Mouse (Mus musculus) embryonic facial prominence, embryonic 12.5 days (tissue): ENCODE measurements around the gene Oas1e. TPM values are rescaled to one million over a fixed set of nuclear protein-coding genes. Genes with fewer than 3 reads are reported as not detected.
"Not testable (repeated sequence)": the region's sequence is repeated elsewhere in the genome, so short reads cannot be mapped to it uniquely, and the experiment has no call there.

Source experiments
- ATAC-seq: fragments of 200-750 bp; cut with Nextera tagmentation; 2 replicates; pipeline ENCODE4 v1.8.0; 2017; ENCODE audit not compliant: insufficient number of reproducible peaks, insufficient read depth, low FRiP score, low TSS enrichment
- H3K27ac ChIP-seq: fragments of 300-500 bp; sonication (generic); 2 replicates; pipeline ENCODE4 v1.5.1; 2016; ENCODE audit warnings: mild to moderate bottlenecking
- H3K27me3 ChIP-seq: fragments of 300-500 bp; sonication (generic); 2 replicates; pipeline ENCODE4 v1.6.1; 2016; ENCODE audit warnings: mild to moderate bottlenecking, moderate library complexity
- H3K36me3 ChIP-seq: fragments of 300-500 bp; sonication (generic); 2 replicates; pipeline ENCODE4 v1.6.1; 2016; ENCODE audit warnings: mild to moderate bottlenecking
- H3K4me1 ChIP-seq: fragments of 300-500 bp; sonication (generic); 2 replicates; pipeline ENCODE4 v1.6.1; 2016
- H3K4me2 ChIP-seq: fragments of 300-500 bp; sonication (generic); replicated peaks from 2 replicates; pipeline ENCODE4 v1.6.1; 2016; ENCODE audit warnings: mild to moderate bottlenecking, moderate library complexity
- H3K4me3 ChIP-seq: fragments of 300-500 bp; sonication (generic); 2 replicates; pipeline ENCODE4 v1.5.1; 2016; ENCODE audit warnings: mild to moderate bottlenecking
- H3K9ac ChIP-seq: fragments of 300-500 bp; sonication (generic); 2 replicates; pipeline ENCODE4 v1.6.1; 2016; ENCODE audit warnings: mild to moderate bottlenecking, moderate library complexity
- H3K9me3 ChIP-seq: fragments of 300-500 bp; sonication (generic); 2 replicates; pipeline ENCODE4 v1.6.1; 2016; ENCODE audit warnings: mild to moderate bottlenecking, moderate library complexity
- WGBS: fragments of 180-500 bp; shearing (Covaris S2); methylation state at CpG from one replicate; pipeline ENCODE4 v1.1.7; 2016; 5-methylcytosine and 5-hydroxymethylcytosine counted together
- polyA plus RNA-seq: library from polyadenylated mRNA; unstranded; fragments of >200 nt; fragmentation: Nextera tagmentation; extraction: Ambion mirVana; gene quantifications from 2 replicates; pipeline ENCODE4 v1.2.1, GENCODE M21; 2016

Gene Oas1e
- polyA plus RNA-seq = not detected in 2 replicates

GRCm38 (mm10) chr5:120795480-120796034 lies at the start of gene Oas1e:
TSS of gene Oas1e (minus strand) at chr5:120795530.
- H3K27me3 ChIP-seq, H3K9me3 ChIP-seq, H3K4me1 ChIP-seq, H3K9ac ChIP-seq, H3K4me3 ChIP-seq, H3K27ac ChIP-seq, ATAC-seq, H3K4me2 ChIP-seq, H3K36me3 ChIP-seq: not testable (repeated sequence)
- 67% methylated on average over 9 of the region's 9 CpGs for WGBS

GRCm38 (mm10) chr5:120844713-120845112 lies 49.4 kb upstream of the Oas1e start:
- H3K27ac ChIP-seq = no peak overlapping the region
- no peak overlapping the region for H3K4me3 ChIP-seq
- H3K4me1 ChIP-seq = no peaks in the 10 kb centered on the region
- H3K4me2 ChIP-seq = no peak overlapping the region
- H3K9ac ChIP-seq = no peak overlapping the region
- WGBS = 85% methylated on average over 3 of the region's 3 CpGs
- H3K36me3 ChIP-seq = no peaks in the 10 kb centered on the region
- no peak for ATAC-seq
- no peaks in the 10 kb centered on the region for H3K9me3 ChIP-seq
- no peaks in the 10 kb centered on the region for H3K27me3 ChIP-seq

GRCm38 (mm10) chr5:120836731-120837585 lies 41.6 kb upstream of the Oas1e start:
- ATAC-seq = no peak
- WGBS = 8% methylated on average over 8 of the region's 8 CpGs
- H3K27ac ChIP-seq = no peak overlapping the region
- no peak overlapping the region for H3K9ac ChIP-seq
- no peaks in the 10 kb centered on the region for H3K9me3 ChIP-seq
- no peak overlapping the region for H3K4me3 ChIP-seq
- H3K4me1 ChIP-seq = peaks cover 4% of the 10 kb centered on the region; the same call in 1 of the 2 replicates
- no peaks in the 10 kb centered on the region for H3K36me3 ChIP-seq
- H3K4me2 ChIP-seq = no peak overlapping the region
- H3K27me3 ChIP-seq = peaks cover 5% of the 10 kb centered on the region; the same call in 1 of the 2 replicates

- H3K9me3 ChIP-seq = no peaks in the 10 kb centered on the region
- no peak overlapping the region for H3K9ac ChIP-seq
- no peak overlapping the region for H3K27ac ChIP-seq
- 20% methylated on average over 17 of the region's 17 CpGs for WGBS
- no peak overlapping the region for H3K4me2 ChIP-seq
- peaks cover 4% of the 10 kb centered on the region; the same call in 1 of the 2 replicates for H3K4me1 ChIP-seq
- H3K36me3 ChIP-seq = no peaks in the 10 kb centered on the region
- ATAC-seq = no peak
- no peak overlapping the region for H3K4me3 ChIP-seq
- H3K27me3 ChIP-seq = peaks cover 5% of the 10 kb centered on the region; the same call in 1 of the 2 replicates
Measured at GRCm38 (mm10) chr5:120833335-120834280, 38.3 kb upstream of the Oas1e start.

- no peak overlapping the region for H3K9ac ChIP-seq
- H3K4me2 ChIP-seq = no peak overlapping the region
- no peak overlapping the region for H3K27ac ChIP-seq
- no peak for ATAC-seq
- H3K27me3 ChIP-seq = peaks cover 1% of the 10 kb centered on the region; the same call in 1 of the 2 replicates
- 82% methylated on average over 4 of the region's 4 CpGs for WGBS
- no peak overlapping the region for H3K4me3 ChIP-seq
- H3K9me3 ChIP-seq = no peaks in the 10 kb centered on the region
- H3K36me3 ChIP-seq = no peaks in the 10 kb centered on the region
- peaks cover 4% of the 10 kb centered on the region; the same call in 1 of the 2 replicates for H3K4me1 ChIP-seq
Measured at GRCm38 (mm10) chr5:120831031-120831430, 35.7 kb upstream of the Oas1e start.

- H3K27ac ChIP-seq = no peak overlapping the region
- H3K4me2 ChIP-seq = no peak overlapping the region
- peaks cover 11% of the 10 kb centered on the region; the same call in 1 of the 2 replicates for H3K9me3 ChIP-seq
- no peaks in the 10 kb centered on the region for H3K27me3 ChIP-seq
- no peak overlapping the region for H3K9ac ChIP-seq
- H3K36me3 ChIP-seq = no peaks in the 10 kb centered on the region
- no peak overlapping the region for H3K4me3 ChIP-seq
- no peak for ATAC-seq
- no peaks in the 10 kb centered on the region for H3K4me1 ChIP-seq
Measured at GRCm38 (mm10) chr5:120818999-120819398, 23.7 kb upstream of the Oas1e start.

GRCm38 (mm10) chr5:120815949-120816348 lies 20.6 kb upstream of the Oas1e start:
- H3K9ac ChIP-seq = no peak overlapping the region
- no peak overlapping the region for H3K4me3 ChIP-seq
- H3K27ac ChIP-seq = no peak overlapping the region
- H3K36me3 ChIP-seq = no peaks in the 10 kb centered on the region
- 59% methylated on average over 3 of the region's 3 CpGs for WGBS
- no peak overlapping the region for H3K4me2 ChIP-seq
- H3K9me3 ChIP-seq = peaks cover 11% of the 10 kb centered on the region; the same call in 1 of the 2 replicates
- no peak for ATAC-seq
- H3K4me1 ChIP-seq = peaks cover 9% of the 10 kb centered on the region
- H3K27me3 ChIP-seq = no peaks in the 10 kb centered on the region

- Histone ChIP-seq H3K9me3 (no peaks in the 10 kb centered on the region), H3K27me3 (no peaks in the 10 kb centered on the region), H3K4me1 (peaks cover 9% of the 10 kb centered on the region), H3K27ac (no peak overlapping the region), H3K4me3 (peak overlapping the region; percentile 28; the same call in 1 of the 2 replicates), H3K9ac (no peak overlapping the region), H3K36me3 (no peaks in the 10 kb centered on the region), H3K4me2 (peak overlapping the region; percentile 49)
- no peak for ATAC-seq
- WGBS = 78% methylated on average over 6 of the region's 6 CpGs
Measured at GRCm38 (mm10) chr5:120813023-120813422, 17.7 kb upstream of the Oas1e start.

- 0 out of 2 replicates have a peak, but pooled peaks have one; percentile 54 for ATAC-seq
- Histone ChIP-seq H3K9ac (no peak within 1 kb of the TSS), H3K27ac (peak within 1 kb of the TSS; percentile 84), H3K4me1 (peaks cover 9% of the 10 kb centered on the region), H3K27me3 (no peaks in the 10 kb centered on the region), H3K4me3 (peak within 1 kb of the TSS; percentile 28), H3K36me3 (no peaks in the 10 kb centered on the region), H3K4me2 (peak within 1 kb of the TSS; percentile 49), H3K9me3 (no peaks in the 10 kb centered on the region)
- WGBS = 6% methylated on average over 18 of the region's 18 CpGs
Measured at GRCm38 (mm10) chr5:120811951-120812819, 16.9 kb upstream of the Oas1e start, which contains the start of gene Oas1c. TSS of gene Oas1c (minus strand) at chr5:120812514.

GRCm38 (mm10) chr5:120809171-120809570 lies 13.8 kb upstream of the Oas1e start:
- Histone ChIP-seq H3K4me2 (no peak overlapping the region), H3K27me3 (no peaks in the 10 kb centered on the region), H3K36me3 (no peaks in the 10 kb centered on the region), H3K4me3 (no peak overlapping the region), H3K9ac (no peak overlapping the region), H3K27ac (no peak overlapping the region), H3K4me1 (peaks cover 9% of the 10 kb centered on the region), H3K9me3 (no peaks in the 10 kb centered on the region)
- 37% methylated on average over 6 of the region's 6 CpGs for WGBS
- ATAC-seq = no peak
